Mouse (Mus musculus): ENCODE results near the gene Krtap20-2. TPM values are rescaled to one million over a fixed set of nuclear protein-coding genes. Genes with fewer than 3 reads are reported as not detected.

Krtap20-2 gene
- total RNA-seq (2023): not detected

DNA sequence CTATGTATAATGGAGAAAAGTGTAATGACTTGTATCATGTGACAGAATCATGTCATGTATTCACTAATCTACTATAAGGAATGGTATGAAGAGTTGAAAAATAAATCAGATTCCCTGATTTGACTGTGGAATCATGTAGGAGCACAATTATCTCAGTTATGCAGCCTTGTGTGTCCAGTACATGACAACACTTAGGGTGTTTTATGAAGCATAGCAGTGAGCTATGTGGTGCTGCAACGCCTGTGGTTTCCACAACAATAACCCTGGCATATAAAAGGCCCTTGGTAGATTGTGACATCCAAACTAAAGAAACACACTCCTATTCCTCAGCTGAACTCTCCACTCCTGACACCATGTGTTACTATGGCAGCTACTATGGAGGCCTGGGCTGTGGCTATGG is at the start of gene Krtap20-2:
Gene Krtap20-2, plus strand, starts transcription at position 301 of the 400 bp plus-strand sequence.

GRCm38 (mm10) chr16:89157652-89158051 is 48.0 kb upstream of the Krtap20-2 start, which contains the start of gene Gm9789:
Gene Gm9789 (plus strand): TSS chr16:89157952.

DNA sequence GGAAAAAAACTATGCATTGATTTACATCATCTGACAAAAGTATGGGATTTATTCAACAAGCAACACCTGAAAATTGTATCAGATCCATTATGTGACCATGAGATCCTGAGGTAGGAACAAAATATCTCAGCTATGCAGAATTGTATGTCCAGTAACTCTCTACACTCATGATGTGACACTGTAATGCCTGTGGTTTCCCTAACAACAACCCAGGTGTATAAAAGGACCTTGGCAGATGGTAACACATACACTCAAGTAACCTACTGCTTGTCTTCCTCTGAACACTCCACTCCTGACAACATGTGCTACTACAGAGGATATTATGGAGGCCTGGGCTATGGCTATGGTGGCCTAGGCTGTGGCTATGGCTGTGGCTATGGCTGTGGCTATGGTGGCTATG is 36.5 kb upstream of the Krtap20-2 start, which contains the start of gene Gm7735:
Gene Gm7735, plus strand, starts transcription at position 301 of the 400 bp plus-strand sequence.

GRCm38 (mm10) chr16:89174435-89174834 is 31.2 kb upstream of the Krtap20-2 start, which contains the start of gene 1110057P08Rik:
Gene 1110057P08Rik (plus strand): TSS chr16:89174735.

Other genes starting within 250 kb of the Krtap20-2 start
- not detected for gene Krtap16-3, start 243.0 kb upstream of the Krtap20-2 start, total RNA-seq (2023)
- not detected for gene Krtap22-2, start 195.1 kb upstream of the Krtap20-2 start, total RNA-seq (2023)
- not detected for gene Gm10229, start 190.6 kb upstream of the Krtap20-2 start, total RNA-seq (2023)
- gene Krtap6-1, start 174.2 kb upstream of the Krtap20-2 start, total RNA-seq (2023): not detected
- not detected for gene Gm10228, start 164.4 kb upstream of the Krtap20-2 start, total RNA-seq (2023)
- not detected for gene Krtap6-5, start 158.0 kb upstream of the Krtap20-2 start, total RNA-seq (2023)
- gene 1110025L11Rik, start 141.9 kb upstream of the Krtap20-2 start, total RNA-seq (2023): not detected
- not detected for gene Krtap6-3, start 121.8 kb upstream of the Krtap20-2 start, total RNA-seq (2023)
- gene Gm6358, start 65.0 kb upstream of the Krtap20-2 start, total RNA-seq (2023): not detected
- gene Gm10061, start 54.8 kb upstream of the Krtap20-2 start, total RNA-seq (2023): not detected
- gene Gm9789, start 47.9 kb upstream of the Krtap20-2 start, total RNA-seq (2023): not detected
- gene Gm7735, start 36.4 kb upstream of the Krtap20-2 start, total RNA-seq (2023): not detected
- not detected for gene 1110057P08Rik, start 31.1 kb upstream of the Krtap20-2 start, total RNA-seq (2023)
- gene Krtap21-1, start 198.0 kb downstream of the Krtap20-2 start, total RNA-seq (2023): not detected
- gene Krtap6-2, start 214.2 kb downstream of the Krtap20-2 start, total RNA-seq (2023): not detected